Mouse (Mus musculus) c-Kit-positive CD71-positive TER-119-negative erythroid progenitor cells, embryonic 14.5 days (primary cell): ENCODE data around the gene Thbs4.

Source experiments
- DNase-seq: peaks from one replicate; pipeline ENCODE4 v3.0.0-alpha.2; 2013; ENCODE audit warnings: low read depth

Gene Thbs4

DNA sequence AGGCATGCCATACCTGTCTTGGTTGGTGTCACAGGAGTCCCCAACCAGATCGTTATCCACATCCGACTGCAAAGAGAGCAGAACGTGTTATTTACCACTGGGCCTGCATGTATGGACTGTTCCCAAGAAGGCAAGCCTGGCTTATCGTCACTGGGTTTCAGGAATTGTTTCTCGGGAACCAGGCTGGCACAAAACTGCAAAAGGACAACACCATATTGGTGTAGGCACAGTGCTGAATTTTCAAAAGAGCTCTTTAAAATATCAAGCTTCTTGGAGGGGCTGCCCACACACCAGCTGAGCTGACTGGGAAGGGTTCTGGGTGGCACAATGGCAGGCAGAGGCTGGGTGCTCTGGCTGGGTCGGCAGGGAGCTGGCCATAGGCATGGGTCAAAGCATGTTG lies 34.1 kb downstream of the Thbs4 start:
- no peak for DNase-seq

DNA sequence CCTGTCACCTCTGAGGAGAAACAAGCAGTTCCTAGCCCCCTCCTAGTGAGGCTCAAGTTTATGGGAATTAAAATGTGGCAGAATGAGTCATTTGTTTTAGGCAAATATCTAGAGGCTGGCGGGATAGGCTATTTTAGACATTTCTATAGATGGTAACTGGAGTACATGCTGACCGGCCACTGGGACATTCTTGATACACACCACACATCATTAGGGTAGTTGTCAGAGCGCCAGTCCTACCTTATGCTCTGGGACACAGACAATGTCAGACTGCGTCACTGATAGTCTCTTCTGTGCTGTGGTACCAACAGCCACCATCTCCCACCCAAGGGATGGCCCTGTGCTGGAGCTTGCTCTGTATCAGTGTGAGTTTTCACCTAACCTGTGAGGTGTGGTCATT lies 35.5 kb downstream of the Thbs4 start:
- DNase-seq = no peak

- DNase-seq = no peak
Observed at GRCm38 (mm10) chr13:92757972-92758585, 36.5 kb downstream of the Thbs4 start.

GRCm38 (mm10) chr13:92755036-92755435 lies 39.6 kb downstream of the Thbs4 start:
- no peak for DNase-seq

GRCm38 (mm10) chr13:92753676-92754075 lies 40.9 kb downstream of the Thbs4 start:
- DNase-seq = no peak

- DNase-seq = no peak
Observed at GRCm38 (mm10) chr13:92751726-92752565, 42.7 kb downstream of the Thbs4 start.

DNA sequence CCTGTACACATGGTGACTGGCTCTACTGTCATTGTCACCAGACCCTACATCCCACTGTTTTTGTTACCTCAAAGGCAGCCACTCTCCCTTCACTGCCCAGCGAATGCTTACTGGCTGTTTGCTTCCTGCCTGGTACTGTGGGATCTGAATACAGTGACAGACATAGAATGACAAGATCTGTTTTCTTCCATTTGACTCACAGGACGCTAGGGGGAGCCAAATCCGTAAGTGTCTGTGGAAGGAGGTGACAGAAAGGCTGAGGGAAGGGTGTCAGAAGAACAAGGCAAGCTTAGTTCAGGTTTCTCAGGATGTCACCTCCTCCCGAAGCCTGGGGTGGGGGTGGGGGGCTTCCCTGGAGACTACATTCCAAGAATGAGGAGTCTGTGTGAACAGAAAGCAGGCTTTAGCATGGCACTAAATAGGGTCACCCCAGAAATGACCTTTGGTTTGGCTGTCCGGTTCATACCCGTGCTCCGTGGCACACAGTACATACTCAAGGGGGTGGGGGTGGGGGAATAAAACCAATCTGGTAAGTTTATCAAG lies 43.6 kb downstream of the Thbs4 start:
- peak; percentile 77 for DNase-seq

- peak; percentile 56 for DNase-seq
Observed at GRCm38 (mm10) chr13:92743337-92743736, 51.3 kb downstream of the Thbs4 start.

- DNase-seq = no peak
Observed at GRCm38 (mm10) chr13:92742886-92743285, 51.7 kb downstream of the Thbs4 start.

GRCm38 (mm10) chr13:92740671-92741270 lies 53.8 kb downstream of the Thbs4 start:
- peak; percentile 48 for DNase-seq

DNA sequence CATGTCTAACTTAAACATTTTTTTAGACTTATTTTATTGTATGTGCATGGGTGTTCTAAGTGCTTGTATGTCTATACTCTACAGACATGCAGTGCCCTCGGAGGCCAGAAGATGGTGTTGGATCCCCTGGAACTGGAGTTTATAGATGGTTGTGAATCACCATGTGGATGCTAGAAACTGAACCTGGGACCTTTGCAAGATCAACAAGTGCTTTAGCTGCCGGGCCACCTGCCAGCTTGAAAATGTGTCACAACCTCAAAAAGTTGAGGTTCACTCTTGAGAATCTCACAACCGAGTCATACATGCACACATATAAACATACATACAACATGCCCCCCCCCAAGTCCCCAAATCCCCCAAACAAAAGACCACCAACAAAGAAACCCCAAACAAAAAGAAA lies 54.8 kb downstream of the Thbs4 start:
- no peak for DNase-seq

GRCm38 (mm10) chr13:92738821-92739220 lies 55.8 kb downstream of the Thbs4 start:
- no peak for DNase-seq

DNA sequence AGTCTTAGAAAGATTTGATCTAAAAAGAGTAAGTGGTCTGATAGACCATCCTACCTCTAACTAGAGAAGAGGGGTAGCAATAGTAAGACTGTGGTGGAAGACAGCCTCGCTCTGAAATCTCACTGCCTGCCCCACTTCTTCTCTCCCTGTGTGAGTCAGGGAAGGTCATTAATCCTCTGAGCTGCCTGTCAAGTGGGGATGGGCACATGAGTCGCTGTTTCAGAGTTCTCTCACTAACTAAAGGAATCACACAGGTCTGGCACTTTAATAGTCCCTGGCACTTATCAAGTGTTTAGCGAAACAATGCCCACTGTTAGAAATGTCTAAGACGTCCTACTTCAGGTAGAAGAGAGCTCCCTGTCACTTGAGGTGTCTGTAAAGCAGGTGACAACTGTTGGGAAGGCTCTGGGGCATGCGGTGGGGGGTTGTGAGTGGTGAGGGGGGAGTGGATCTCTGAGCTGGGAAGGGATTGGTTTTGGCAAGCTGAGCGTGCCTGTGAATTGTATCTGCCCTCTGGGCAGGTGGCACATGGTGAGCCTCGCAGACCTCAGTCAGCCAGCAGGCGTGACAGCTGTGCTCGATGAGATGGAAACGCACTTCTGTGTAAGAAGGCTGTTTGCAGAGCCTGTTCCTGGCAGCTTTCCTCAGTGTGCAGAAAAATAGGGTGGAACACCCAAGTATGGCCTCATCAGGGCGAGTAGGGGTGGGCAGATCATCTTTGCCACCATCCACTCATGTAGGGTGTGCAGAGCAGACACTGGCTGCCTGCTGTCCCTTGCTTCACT lies 57.9 kb downstream of the Thbs4 start:
- DNase-seq = no peak

- DNase-seq = no peak
Observed at GRCm38 (mm10) chr13:92735693-92736092, 58.9 kb downstream of the Thbs4 start.

DNA sequence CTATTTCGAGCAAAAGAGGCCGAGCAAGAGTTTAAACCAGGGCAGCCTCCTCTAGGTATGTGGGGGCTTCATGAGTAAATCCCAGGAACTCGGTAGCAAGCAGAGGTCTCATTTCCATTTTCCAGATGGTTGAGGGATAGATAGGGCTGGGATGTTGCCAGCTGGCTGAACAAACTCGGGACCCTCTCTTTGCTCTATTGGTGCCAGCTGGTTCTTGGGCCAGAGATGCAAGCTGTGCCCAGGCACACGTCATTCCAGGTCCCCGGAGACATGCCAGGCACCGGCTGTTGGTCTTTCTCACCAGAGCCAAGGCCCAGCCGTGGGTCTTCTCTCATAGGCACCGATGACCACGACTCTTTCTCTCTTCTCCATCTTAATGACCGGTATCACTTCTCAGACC lies 60.9 kb downstream of the Thbs4 start:
- DNase-seq = no peak

DNA sequence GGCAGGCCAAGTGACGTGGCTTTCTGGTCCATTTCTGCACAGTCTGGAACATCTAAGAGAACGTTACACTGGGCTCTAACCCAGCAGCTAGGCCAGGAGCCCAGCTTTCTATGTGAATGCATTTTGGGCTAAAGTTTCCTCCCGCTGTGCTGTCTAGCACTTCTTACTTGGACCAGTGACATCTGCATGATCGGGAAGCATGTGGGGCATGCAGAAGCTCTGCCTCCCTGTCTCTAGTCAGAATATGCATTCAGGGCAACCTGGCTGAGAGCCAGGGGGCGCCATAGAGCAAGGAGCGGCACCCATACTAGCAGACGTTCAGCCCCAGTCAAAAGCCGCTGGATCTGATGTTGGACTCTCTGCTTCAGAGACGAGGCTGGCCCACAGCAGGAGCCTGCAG lies 61.4 kb downstream of the Thbs4 start:
- DNase-seq = peak; percentile 60

- DNase-seq = no peak
Observed at GRCm38 (mm10) chr13:92732836-92733235, 61.8 kb downstream of the Thbs4 start.

DNA sequence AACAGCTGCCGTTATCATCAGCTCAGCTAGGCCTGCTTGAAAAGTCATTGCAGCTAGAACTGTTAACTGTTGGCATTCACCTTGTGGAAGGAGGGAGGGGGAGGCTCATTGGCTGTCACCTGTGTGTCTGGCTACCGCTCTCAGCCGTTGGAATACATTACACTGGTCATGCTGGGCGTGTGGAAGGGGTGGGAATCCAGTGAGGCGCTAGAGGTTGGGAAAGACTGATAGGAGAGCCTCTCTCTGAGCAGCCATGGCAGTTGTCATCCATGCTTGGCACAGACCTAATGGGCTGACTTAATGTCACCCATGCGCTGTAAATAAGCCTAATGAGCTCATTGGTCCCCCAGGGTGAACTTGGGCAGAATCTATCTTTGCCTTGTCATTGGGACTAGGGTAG lies 62.8 kb downstream of the Thbs4 start:
- no peak for DNase-seq

- DNase-seq = no peak
Observed at GRCm38 (mm10) chr13:92729811-92730210, 64.8 kb downstream of the Thbs4 start.

GRCm38 (mm10) chr13:92722389-92722788 lies 72.2 kb downstream of the Thbs4 start:
- no peak for DNase-seq

DNA sequence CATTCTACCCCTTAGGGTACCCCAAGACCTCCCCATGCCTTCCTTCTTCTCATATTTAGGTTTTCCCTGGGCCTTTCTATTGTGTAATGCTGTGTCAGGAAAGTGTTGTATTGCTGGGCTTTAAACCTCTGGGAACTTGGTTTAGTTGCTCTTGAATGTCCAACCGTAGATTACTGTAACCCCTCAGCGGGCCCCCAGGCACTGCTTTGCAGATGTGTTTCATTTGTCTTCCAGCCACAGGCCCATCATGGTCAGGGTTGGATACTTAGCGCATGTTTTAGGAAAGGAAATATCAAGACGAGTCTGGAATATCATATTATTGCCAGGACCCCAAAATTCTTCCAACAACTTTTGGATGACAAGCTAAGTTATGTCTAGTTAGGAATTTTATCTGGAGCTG lies 73.6 kb downstream of the Thbs4 start:
- DNase-seq = no peak
